ENCODE assay signal across 11 mouse cellular contexts in the genomic region with DNA sequence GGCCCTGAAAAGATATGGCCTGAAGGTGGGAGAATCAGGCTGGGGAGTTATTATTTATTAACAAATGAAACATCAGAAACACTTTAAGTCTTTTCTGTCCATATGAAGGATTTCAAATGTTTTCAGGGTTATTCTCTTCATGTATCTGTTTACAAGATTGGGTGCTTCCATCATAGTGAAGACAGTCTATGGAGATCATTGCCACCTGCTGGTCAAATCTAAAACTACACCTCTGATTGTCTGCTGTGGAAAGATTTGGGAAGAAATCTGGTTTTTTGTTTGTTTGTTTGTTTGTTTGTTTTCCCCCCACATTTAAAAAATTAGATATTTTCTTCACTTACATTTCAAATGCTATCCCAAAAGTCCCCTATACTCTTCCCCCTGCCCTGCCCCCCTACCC. TPM values are rescaled to one million over a fixed set of nuclear protein-coding genes. Genes with fewer than 3 reads are reported as not detected.
DNase-seq lines count a peak whose midpoint lies in the region; ATAC-seq lines count a peak whose summit lies in the region.
"Had no signal": no experiment of that assay in that cellular context is flagged by ENCODE, and none has a peak within 500 bp of the region (broad histone marks: within the 10 kb centered on the region; RNA-seq: fewer than 3 reads in every experiment).

No protein-coding gene starts in this region.

- H3K9ac ChIP-seq in forebrain, embryonic 13.5 days = no peak overlapping the region
- H3K9ac ChIP-seq: heart, embryonic 13.5 days had no signal

- no peaks in the 10 kb centered on the region for H3K9me3 ChIP-seq in forebrain, embryonic 13.5 days (replicated peaks)
- H3K9me3 ChIP-seq: heart, embryonic 13.5 days had no signal

- no peaks in the 10 kb centered on the region for H3K36me3 ChIP-seq in forebrain, embryonic 13.5 days (ENCODE audit: poor library complexity, severe bottlenecking)
- H3K36me3 ChIP-seq: heart, embryonic 13.5 days had no signal

- no peak overlapping the region for H3K4me2 ChIP-seq in forebrain, embryonic 13.5 days
- H3K4me2 ChIP-seq: heart, embryonic 13.5 days had no signal

- 0 out of 2 replicates have a peak, but pooled peaks have one; percentile 61 for ATAC-seq in megakaryocyte-erythroid progenitor cell, adult 5-6 weeks (replicated peaks; ENCODE audit: low FRiP score, low TSS enrichment, poor library complexity, severe bottlenecking)
- no peak for ATAC-seq in forebrain, embryonic 13.5 days

- no peak overlapping the region for H3K27ac ChIP-seq in forebrain, embryonic 13.5 days
- H3K27ac ChIP-seq: heart, embryonic 13.5 days; macrophage had no signal

- no peaks in the 10 kb centered on the region for H3K27me3 ChIP-seq in forebrain, embryonic 13.5 days
- H3K27me3 ChIP-seq: heart, embryonic 13.5 days had no signal

- no peak overlapping the region for H3K4me3 ChIP-seq in forebrain, embryonic 13.5 days
- H3K4me3 ChIP-seq: heart, embryonic 13.5 days had no signal

- H3K4me1 ChIP-seq in forebrain, embryonic 13.5 days = no peaks in the 10 kb centered on the region
- H3K4me1 ChIP-seq: heart, embryonic 13.5 days had no signal

- DNase-seq in gastrocnemius, adult 18-20 months (ENCODE audit: low spot score) = peak; percentile 19
- no peak for DNase-seq in gastrocnemius, adult 8-10 months (ENCODE audit: low spot score in 2 of 2)
- DNase-seq in ovary, postnatal 14 days (ENCODE audit: low spot score) = peak; percentile 25
- DNase-seq in ovary, adult 18-20 months (ENCODE audit: low spot score) = no peak
- DNase-seq in c-Kit-negative CD71-positive TER-119-positive erythroid progenitor cells, embryonic 14.5 days (ENCODE audit: low read depth, low spot score) = peak; percentile 49
- peak; percentile 55 for DNase-seq in kidney, postnatal 10 days

RNA-seq across cellular contexts. Expression of gene Nxf2, which starts 39.5 kb away (rescaled TPM):
- not detected for total RNA-seq in gastrocnemius, adult 18-20 months (2021)
- not detected for total RNA-seq in gastrocnemius, adult 8-10 months (2022)
- total RNA-seq in megakaryocyte-erythroid progenitor cell, adult 5-6 weeks (2014; fragmentation: Nextera tagmentation) = 0.52 TPM in 1 of 2 replicates, not detected in the other
- total RNA-seq in megakaryocyte-erythroid progenitor cell, adult 5-6 weeks (2017) = 1.7 and 1.8 TPM in 2 replicates
- polyA plus RNA-seq in forebrain, embryonic 13.5 days (2015; fragmentation: Nextera tagmentation; extraction: Ambion mirVana) = 0.15 and 0.39 TPM in 2 replicates
- total RNA-seq: adrenal gland, adult 18-20 months had no signal

Comparison
In these comparisons a context has a peak if more than half of its experiments do, and no peak if none do; other contexts are left out.
1. DNase-seq: peak in gastrocnemius, adult 18-20 months (single experiment), ovary, postnatal 14 days (single experiment), c-Kit-negative CD71-positive TER-119-positive erythroid progenitor cells, embryonic 14.5 days (single experiment) and kidney, postnatal 10 days (single experiment); none in gastrocnemius, adult 8-10 months (0 of 2) and ovary, adult 18-20 months (single experiment).